Mouse (Mus musculus) myocyte (in vitro differentiated cells): ENCODE measurements around the gene Ripk4.

Experiments
- CEBPB ChIP-seq: IDR thresholded peaks from 2 replicates; pipeline ENCODE4 v1.6.1; 2011; ENCODE audit warnings: mild to moderate bottlenecking, moderate library complexity; ENCODE audit not compliant: poor library complexity, insufficient read depth, severe bottlenecking
- E2F4 ChIP-seq: IDR thresholded peaks from one replicate; pipeline ENCODE4 v1.6.1; 2011; ENCODE audit warnings: mild to moderate bottlenecking, control low read depth, moderate library complexity; ENCODE audit not compliant: insufficient read depth
- MAX ChIP-seq: IDR thresholded peaks from one replicate; pipeline ENCODE4 v1.6.1; 2011; ENCODE audit warnings: low read depth, mild to moderate bottlenecking, control low read depth
- MYOD1 ChIP-seq, 3 experiments: IDR thresholded peaks; one replicate each; pipeline ENCODE4 v1.6.1; 2011; ENCODE audit warnings: control low read depth in 2 of 3, low read depth in 2 of 3, mild to moderate bottlenecking in 2 of 3, moderate library complexity in 1 of 3; ENCODE audit not compliant: insufficient read length in 2 of 3, control insufficient read depth in 1 of 3
- MYOG ChIP-seq, 3 experiments: IDR thresholded peaks; one replicate each; pipeline ENCODE4 v1.6.1; 2011; ENCODE audit warnings: control low read depth in 2 of 3, low read depth in 2 of 3, mild to moderate bottlenecking in 2 of 3; ENCODE audit not compliant: insufficient read length in 2 of 3, control insufficient read depth in 1 of 3, insufficient read depth in 1 of 3
- POLR2A ChIP-seq: IDR thresholded peaks from one replicate; pipeline ENCODE4 v1.6.1; 2011; ENCODE audit warnings: low read depth, mild to moderate bottlenecking, control low read depth, moderate library complexity; ENCODE audit not compliant: insufficient read length
- TCF12 ChIP-seq: IDR thresholded peaks from one replicate; pipeline ENCODE4 v1.6.1; 2011; ENCODE audit warnings: mild to moderate bottlenecking, control low read depth; ENCODE audit not compliant: poor library complexity, insufficient read depth, severe bottlenecking
- USF1 ChIP-seq: IDR thresholded peaks from one replicate; pipeline ENCODE4 v1.6.1; 2011; ENCODE audit warnings: low read depth, mild to moderate bottlenecking, control low read depth, moderate library complexity

- TF ChIP-seq USF1: no peak
- no peak for TF ChIP-seq MAX
- no peak for TF ChIP-seq POLR2A
- no peak for TF ChIP-seq CEBPB
- no peak for TF ChIP-seq TCF12
- no peak for TF ChIP-seq E2F4
- TF ChIP-seq MYOG (IDR thresholded peaks at IDR 0.05; ENCODE audit: control insufficient read depth in 1 of 3, insufficient read depth in 1 of 3, insufficient read length in 2 of 3, low read depth in 2 of 3): no peak
- TF ChIP-seq MYOD1 (IDR thresholded peaks at IDR 0.05; ENCODE audit: control insufficient read depth in 1 of 3, insufficient read length in 2 of 3, low read depth in 2 of 3): no peak
These were observed 1.0 kb upstream of the Ripk4 start for GRCm38 (mm10) chr16:97764626-97765025.
